Mouse (Mus musculus): ENCODE measurements around the gene Nrn1l.

- TF ChIP-seq POLR2A (IDR thresholded peaks at IDR 0.05; ENCODE audit: borderline replicate concordance, extremely low read depth, insufficient read depth, insufficient read length, poor library complexity, severe bottlenecking) = peak; percentile 61; the same call in 1 of the 2 replicates
- TF ChIP-seq CTCF (IDR thresholded peaks at IDR 0.05; ENCODE audit: borderline replicate concordance, extremely low read depth, insufficient read depth, insufficient read length) = peak; percentile 91
These were observed 38.6 kb upstream of the Nrn1l start, which contains the start of gene Thap11 for GRCm38 (mm10) chr8:105854715-105855216.

All from brain, embryonic 14.5 days (tissue).